Mouse (Mus musculus): ENCODE measurements around the gene Mlana.

Gene Mlana

DNA sequence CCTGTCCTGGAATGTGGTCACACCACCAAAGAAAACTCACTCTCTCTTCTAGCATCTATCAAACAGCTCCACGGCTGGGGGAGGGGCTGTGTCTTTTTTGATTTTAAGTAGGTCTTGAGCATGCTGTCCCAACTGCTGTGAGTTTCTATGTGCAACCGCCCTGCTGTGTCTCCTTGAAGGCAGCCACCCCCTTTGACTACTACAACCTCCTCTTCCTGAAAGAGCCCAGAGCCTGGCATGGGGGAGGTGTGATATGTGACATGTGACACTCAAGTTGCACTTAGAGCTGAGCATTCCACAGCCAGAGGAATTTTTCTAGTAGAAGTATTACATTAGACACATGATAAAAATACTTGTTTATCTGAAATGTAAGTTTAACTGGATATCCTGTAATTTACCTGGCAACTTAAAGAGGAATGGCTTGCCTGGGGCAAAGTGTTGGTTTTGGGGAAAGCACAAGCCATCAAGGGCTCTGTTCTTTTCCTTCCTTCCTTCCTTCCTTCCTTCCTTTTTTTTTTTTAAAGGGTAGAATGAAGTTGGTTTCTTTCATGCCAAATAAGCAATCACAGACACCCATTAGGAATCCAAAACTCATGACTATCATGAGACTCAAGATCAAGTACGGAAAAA lies at the start of gene Mlana:
Gene Mlana, plus strand, starts transcription at position 580 of the 630 bp plus-strand sequence.
- DNase-seq (ENCODE audit: low read depth, low spot score): no peak

- DNase-seq (ENCODE audit: low read depth, low spot score): no peak
Observed at GRCm38 (mm10) chr19:29648550-29648914, 49.1 kb upstream of the Mlana start.

DNA sequence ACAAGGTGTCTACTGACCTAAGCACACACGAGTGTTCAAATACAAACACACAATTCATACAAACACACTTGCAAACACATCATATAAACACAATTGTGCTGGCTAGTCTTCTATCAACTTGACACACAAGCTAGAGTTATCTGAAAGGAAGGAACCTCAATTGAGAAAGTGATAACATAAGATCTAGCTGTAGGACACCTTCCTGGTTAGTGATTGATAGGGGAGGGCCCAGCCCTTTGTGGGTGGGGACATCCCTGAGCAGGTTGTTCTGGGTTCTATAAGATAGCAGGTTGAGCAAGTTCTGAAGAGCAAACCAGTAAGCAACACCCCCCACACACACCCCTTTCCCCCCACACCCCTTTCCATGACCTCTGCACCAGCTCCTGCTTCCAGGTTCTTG lies 47.9 kb upstream of the Mlana start:
- DNase-seq (ENCODE audit: low read depth, low spot score): no peak

DNA sequence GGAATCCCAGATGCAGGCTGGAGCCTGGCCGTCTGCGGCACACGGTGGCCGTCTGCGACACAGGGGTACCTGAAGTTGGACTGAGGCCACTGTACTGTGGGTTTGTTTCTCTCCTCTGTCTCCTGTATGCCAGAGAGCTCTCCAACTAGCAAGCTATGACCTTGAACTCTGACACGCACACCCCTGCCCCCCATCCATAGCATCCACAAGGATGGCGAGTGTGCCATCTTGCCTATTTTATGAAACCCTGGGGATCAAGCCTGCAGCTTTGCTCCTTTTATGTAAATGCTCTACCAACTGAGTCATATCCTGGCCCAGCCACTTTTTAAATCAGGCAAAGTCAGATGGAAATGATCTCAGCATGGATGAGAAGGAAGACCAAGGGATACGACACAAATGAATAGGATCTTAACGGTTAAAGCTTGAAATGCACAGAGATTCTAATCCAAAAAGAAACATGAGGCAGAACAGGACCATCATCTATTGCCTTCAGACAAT lies 43.8 kb upstream of the Mlana start:
- no peak for DNase-seq (ENCODE audit: low read depth, low spot score)

DNA sequence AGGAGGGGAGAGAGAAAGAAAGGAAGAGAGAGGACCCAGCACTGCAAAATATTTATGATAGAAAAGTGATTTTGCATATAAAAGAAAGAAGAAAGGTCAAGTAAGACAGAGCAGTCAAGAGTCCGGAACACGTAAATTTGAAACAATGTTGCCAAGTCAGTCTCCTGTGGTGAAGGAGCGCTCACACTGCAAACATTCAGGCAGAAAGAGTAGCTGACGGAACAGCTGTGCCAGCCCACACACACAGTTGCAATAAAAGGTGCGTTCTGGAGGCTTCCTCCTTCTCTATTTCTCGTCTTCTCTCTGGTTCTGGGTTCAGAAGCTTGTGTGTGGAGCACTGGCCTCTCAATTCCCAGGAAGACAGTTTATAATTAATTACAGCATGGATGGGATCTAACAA lies 42.5 kb upstream of the Mlana start:
- no peak for DNase-seq (ENCODE audit: low read depth, low spot score)

GRCm38 (mm10) chr19:29656029-29656428 lies 41.6 kb upstream of the Mlana start:
- DNase-seq (ENCODE audit: low read depth, low spot score): no peak

DNA sequence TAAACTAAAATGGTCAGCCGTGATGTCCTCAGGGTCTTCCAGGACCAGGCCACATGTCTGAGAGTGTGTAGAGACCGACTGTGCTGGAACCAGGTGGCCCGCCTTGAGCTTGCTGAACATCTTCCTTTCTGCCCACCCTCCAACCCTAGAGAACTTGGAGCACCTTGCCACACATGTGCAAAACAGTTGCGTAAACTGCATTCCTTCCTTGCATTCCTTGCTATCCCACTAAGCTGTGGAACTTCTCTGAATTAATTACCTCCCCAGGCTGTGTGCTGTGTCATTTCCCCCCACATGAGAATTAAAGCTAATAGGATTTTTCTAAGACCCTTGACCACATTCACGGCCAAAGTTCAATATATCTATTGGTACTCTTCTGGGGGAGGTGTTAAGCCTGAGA lies 41.0 kb upstream of the Mlana start:
- no peak for DNase-seq (ENCODE audit: low read depth, low spot score)

DNA sequence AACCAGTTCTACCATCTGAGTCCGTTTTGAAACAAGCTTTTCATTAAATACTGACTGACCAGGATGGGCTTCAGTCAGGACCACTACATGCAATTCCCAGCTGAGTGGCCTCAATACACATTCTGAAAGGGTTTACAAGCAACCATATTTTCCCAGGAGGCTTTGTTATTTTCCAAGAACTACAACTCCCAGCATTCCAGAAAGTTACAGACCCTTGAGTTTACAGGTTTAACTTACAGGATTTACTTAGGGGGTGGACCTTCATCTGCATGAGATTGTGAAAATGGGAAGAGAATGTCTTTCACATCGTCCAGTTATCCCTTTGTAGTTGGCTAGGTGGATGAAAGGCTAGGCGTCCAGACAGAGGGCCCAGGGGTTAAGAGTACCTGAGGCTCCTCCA lies 40.6 kb upstream of the Mlana start:
- no peak for DNase-seq (ENCODE audit: low read depth, low spot score)

DNA sequence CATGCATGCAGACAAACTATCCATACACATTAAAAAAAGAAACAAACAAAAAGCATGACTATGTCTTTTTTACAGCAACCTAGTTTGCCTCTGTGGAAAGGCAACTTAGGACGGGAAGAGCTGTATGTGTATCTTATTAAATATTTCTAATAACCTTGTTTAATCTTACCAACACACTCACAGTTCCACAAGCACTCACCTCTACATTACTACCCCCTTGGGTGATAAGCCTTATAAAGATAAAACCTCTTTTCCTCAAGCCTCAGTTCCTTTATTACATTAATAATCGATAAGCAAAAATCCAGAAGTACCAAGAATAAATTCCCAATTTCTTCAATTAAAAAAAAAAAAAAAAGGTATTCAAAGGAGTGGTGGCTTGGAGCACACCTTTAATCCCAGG lies 40.1 kb upstream of the Mlana start:
- DNase-seq (ENCODE audit: low read depth, low spot score): no peak

GRCm38 (mm10) chr19:29658836-29659235 lies 38.8 kb upstream of the Mlana start:
- DNase-seq (ENCODE audit: low read depth, low spot score): no peak

GRCm38 (mm10) chr19:29659705-29660104 lies 37.9 kb upstream of the Mlana start:
- no peak for DNase-seq (ENCODE audit: low read depth, low spot score)

DNA sequence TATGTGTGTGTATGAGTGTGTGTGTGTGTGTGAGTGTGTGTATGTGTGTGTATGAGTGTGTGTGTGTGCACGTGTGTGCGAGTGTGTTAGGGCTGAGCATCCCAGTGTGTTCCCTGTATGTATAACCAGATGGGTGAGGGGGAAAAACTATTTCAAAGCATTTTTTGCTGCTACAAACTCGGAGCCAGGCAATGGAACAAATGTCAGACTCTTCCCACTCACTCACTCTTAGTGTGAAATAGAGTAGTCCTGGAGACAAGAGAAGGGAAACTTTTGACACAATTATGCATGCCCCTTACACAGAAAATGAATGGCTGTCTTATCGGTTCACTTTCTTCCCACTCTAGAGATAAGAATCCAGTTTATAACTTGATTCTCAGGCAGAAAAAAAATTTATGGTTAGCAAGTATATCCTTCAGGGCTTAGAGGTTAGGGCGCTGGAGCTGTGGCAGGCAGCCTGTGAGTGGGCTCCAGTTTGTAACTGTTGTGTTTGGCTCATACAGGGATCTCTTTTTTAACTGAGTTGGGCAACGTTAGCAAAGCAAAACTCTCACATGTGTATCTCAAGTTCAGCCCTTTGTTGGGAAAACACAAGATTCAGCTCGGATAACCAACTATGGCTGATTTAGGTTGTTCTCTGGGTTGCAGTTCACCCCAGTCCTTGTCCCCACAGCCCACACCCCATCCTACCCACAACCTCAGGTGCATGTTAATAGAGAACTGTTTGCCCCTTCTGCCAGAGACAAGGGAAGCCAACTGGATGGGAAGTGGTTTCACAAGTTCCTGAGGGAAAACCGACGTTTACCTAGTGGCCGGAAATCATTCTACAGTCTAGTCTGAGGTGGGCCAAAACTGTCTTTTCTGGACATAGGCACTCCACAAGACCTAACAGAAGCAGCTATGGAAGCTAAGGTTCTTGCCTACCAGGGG lies 36.5 kb upstream of the Mlana start:
- DNase-seq (ENCODE audit: low read depth, low spot score): no peak

DNA sequence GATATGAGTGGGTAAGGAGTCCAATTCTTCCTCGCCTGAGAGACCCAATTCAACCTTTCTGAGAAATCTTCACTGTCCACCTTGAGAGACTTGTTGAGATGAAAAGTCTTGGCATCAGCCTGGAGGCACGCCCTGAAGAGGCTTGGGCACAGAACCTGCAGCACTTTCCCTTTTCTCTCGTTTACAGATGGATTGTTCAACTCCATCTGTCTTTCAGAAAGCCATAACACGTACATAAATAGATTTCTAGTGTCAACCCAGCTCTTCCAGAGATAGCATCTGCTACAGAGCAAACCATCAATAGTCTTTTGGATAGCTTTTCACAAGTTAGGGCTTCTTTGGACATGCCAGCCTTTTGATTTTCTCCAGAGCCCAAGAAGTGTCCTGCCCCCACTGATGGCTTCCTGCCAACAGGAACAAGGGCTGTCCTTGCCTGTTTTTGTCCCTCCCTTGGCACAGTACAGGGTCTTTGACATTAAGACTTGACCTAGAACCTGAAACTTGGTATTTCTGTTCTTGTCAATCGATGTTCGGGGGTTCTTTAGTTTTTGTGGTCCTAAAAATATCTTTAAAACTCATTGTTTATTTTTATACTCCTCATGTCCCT lies 35.5 kb upstream of the Mlana start:
- no peak for DNase-seq (ENCODE audit: low read depth, low spot score)

DNA sequence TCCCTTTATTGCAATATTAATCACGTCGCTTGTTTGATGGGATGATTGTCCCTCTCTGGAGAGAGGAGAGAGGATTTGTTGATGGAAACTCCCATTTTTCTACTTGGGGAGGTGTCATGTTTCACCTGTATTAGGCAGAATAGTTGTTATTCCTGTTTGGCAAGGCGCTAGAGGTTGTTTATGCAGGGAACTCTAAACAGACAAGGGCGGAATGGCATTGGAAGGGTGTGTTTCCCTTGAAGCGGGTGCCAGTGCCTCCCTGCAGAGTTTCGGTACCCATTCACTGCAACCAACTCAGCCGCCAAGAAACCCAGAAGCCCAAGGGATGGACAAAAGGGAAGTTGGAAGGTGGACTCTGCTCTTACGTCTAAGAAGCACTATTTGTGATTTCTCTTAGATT lies 33.8 kb upstream of the Mlana start:
- DNase-seq (ENCODE audit: low read depth, low spot score): no peak

DNA sequence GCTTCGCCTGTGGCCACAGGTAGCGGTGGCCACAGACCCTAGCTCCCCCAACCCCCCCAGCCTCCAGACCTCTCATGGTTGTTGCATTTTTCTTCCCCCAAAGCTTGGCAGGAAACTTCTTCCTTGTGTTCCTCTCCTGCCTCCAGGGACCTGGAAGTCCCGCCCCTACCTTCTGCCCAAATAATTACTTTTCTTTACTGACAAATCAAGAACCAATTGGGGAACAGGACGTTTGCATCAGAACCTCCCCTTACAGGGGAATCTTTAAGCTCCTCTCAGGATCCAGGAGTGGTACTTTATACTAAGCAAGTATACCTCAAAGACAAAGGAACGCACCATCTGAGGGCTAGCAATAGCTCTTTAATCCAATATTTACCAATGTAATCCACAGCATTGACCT lies 32.7 kb upstream of the Mlana start:
- DNase-seq (ENCODE audit: low read depth, low spot score): no peak

DNA sequence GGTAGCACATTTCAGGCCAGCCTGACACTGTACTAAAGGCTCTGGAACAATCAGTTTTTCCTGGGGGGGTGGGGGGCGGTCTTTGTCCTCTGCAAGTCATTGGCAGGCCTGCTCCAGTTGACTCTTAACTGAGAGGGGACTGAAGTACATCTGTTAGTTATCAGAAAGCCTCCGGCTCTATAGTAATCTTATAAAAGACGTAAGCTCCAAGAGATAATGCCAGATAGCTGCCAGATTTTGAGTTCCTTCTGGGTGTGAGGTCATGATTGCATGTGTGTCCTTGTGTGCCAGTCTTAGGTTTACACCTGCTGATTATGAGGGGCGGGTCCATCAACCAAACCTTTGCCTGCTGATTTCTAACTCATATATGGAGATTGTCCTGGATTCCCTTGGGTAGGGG lies 31.5 kb upstream of the Mlana start:
- DNase-seq (ENCODE audit: low read depth, low spot score): no peak

GRCm38 (mm10) chr19:29666965-29667594 lies 30.5 kb upstream of the Mlana start:
- DNase-seq (ENCODE audit: low read depth, low spot score): no peak

GRCm38 (mm10) chr19:29668135-29668534 lies 29.5 kb upstream of the Mlana start:
- DNase-seq (ENCODE audit: low read depth, low spot score): no peak

DNA sequence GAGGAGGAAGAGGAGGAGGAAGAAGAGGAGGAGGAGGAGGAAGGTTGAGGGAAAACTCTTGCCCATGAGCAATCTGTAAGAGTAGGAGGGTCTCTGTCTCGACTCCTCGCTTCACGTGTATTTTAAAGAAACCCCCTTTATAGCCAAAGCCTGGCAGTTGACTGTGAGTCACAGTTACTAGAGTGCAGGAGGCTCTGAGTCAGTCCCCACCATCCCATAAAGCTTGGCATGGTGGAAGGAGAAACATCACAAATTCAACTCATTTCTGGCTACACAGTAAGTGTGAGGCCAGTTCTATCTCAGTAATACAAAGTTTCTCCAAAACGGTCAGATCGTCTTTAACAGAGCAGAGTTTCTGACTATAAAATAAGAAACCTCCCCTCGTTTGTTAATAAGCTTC lies 27.4 kb upstream of the Mlana start:
- DNase-seq (ENCODE audit: low read depth, low spot score): no peak

DNA sequence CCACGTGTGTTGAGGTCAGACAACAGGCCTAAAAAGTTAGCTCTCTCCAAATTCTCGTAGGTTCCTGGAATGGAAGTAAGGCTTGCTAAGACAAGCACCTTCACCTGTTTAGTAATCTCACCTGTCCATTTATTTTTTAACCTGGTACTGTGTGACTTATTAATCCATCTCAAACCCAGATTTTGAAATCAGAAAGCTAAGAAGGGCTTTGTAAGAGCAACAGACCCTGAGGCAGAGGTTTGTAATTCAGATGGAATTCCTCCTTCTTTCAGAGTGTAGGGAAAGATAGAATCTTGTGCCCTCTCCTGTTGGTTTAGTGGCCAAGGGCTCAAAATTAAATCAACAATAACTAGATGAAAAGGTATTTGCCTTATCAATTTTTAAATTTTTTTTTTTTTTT lies 26.5 kb upstream of the Mlana start:
- DNase-seq (ENCODE audit: low read depth, low spot score): no peak

DNA sequence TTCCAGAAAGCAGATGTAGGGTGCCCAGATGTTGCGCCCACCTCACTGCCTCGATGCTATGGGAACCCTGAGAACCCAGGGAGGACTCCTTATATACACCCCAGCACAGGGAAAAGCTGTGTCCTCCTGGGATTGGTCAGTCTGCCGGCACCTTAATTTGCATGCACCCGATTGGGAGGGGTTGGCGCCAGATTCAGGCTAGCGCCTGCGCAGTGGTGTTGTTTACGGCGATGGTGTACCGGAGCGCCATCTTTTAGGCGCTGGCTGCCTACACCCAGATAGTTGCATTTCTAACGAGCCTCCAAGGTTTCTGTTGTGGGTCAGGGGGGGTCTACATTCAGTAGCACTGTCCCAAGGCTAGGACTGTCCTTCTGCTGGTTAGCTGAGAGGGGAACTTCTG lies 25.0 kb upstream of the Mlana start:
- DNase-seq (ENCODE audit: low read depth, low spot score): no peak

- DNase-seq (ENCODE audit: low read depth, low spot score): no peak
Observed at GRCm38 (mm10) chr19:29674946-29675345, 22.7 kb upstream of the Mlana start.
